Mouse (Mus musculus) midbrain, embryonic 16.5 days (tissue): ENCODE results near the gene Rnh1. TPM values are rescaled to one million over a fixed set of nuclear protein-coding genes. Genes with fewer than 3 reads are reported as not detected.

Experiments
- ATAC-seq: fragments of 200-750 bp; cut with Nextera tagmentation; 2 replicates; pipeline ENCODE4 v1.8.0; 2017; ENCODE audit warnings: moderate TSS enrichment
- H3K27ac ChIP-seq: fragments of 300-500 bp; sonication (generic); 2 replicates; pipeline ENCODE4 v1.5.1; 2014; ENCODE audit warnings: mild to moderate bottlenecking, low read length, mixed read lengths
- H3K27me3 ChIP-seq: fragments of 300-500 bp; sonication (generic); 2 replicates; pipeline ENCODE4 v1.6.1; 2014; ENCODE audit warnings: low read depth, low read length, mixed read lengths; ENCODE audit not compliant: control insufficient read depth, insufficient read depth
- H3K36me3 ChIP-seq: fragments of 300-500 bp; sonication (generic); 2 replicates; pipeline ENCODE4 v1.6.1; 2014; ENCODE audit warnings: mild to moderate bottlenecking, low read length, moderate library complexity, mixed read lengths; ENCODE audit not compliant: control insufficient read depth, insufficient read depth
- H3K4me1 ChIP-seq: fragments of 300-500 bp; sonication (generic); 2 replicates; pipeline ENCODE4 v1.6.1; 2014; ENCODE audit warnings: mild to moderate bottlenecking, low read length, mixed read lengths; ENCODE audit not compliant: control insufficient read depth, insufficient read depth
- H3K4me2 ChIP-seq: fragments of 300-500 bp; sonication (generic); 2 replicates; pipeline ENCODE4 v1.6.1; 2014; ENCODE audit warnings: mild to moderate bottlenecking, low read length, mixed read lengths
- H3K4me3 ChIP-seq: fragments of 300-500 bp; sonication (generic); 2 replicates; pipeline ENCODE4 v1.5.1; 2014; ENCODE audit warnings: low read depth, mild to moderate bottlenecking, low read length, moderate library complexity, mixed read lengths
- H3K9ac ChIP-seq: fragments of 300-500 bp; sonication (generic); 2 replicates; pipeline ENCODE4 v1.6.1; 2014; ENCODE audit warnings: low read depth, low read length, mixed read lengths
- H3K9me3 ChIP-seq: fragments of 300-500 bp; sonication (generic); replicated peaks from 2 replicates; pipeline ENCODE4 v1.6.1; 2014; ENCODE audit warnings: mild to moderate bottlenecking, low read length, mixed read lengths; ENCODE audit not compliant: control insufficient read depth, poor library complexity, severe bottlenecking
- WGBS: fragments of 180-500 bp; shearing (Covaris S2); extraction: QIAGEN DNeasy Blood & Tissue Kit; methylation state at CpG from one replicate; pipeline ENCODE4 v1.1.7; 2014; 5-methylcytosine and 5-hydroxymethylcytosine counted together
- polyA plus RNA-seq: library from polyadenylated mRNA; unstranded; fragments of >200 nt; fragmentation: Nextera tagmentation; extraction: Ambion mirVana; gene quantifications from 2 replicates; pipeline ENCODE4 v1.2.1, GENCODE M21; 2015

Rnh1 gene
- polyA plus RNA-seq, 1 experiment from 2014 or later: 37.8 TPM

- 87% methylated on average over 9 of the region's 9 CpGs for WGBS
- H3K9me3 ChIP-seq: no peaks in the 10 kb centered on the region
- no peak for ATAC-seq
- no peaks in the 10 kb centered on the region for H3K27me3 ChIP-seq
- no peak overlapping the region for H3K4me3 ChIP-seq
- no peak overlapping the region for H3K4me2 ChIP-seq
- H3K4me1 ChIP-seq: no peaks in the 10 kb centered on the region
- H3K27ac ChIP-seq: no peak overlapping the region
- H3K9ac ChIP-seq: no peak overlapping the region
- peaks cover 31% of the 10 kb centered on the region for H3K36me3 ChIP-seq
Observed at GRCm38 (mm10) chr7:141155362-141155761, 17.3 kb downstream of the Rnh1 start.

GRCm38 (mm10) chr7:141148639-141149038 lies 24.0 kb downstream of the Rnh1 start:
- H3K9ac ChIP-seq: no peak overlapping the region
- WGBS: 86% methylated on average over 4 of the region's 4 CpGs
- H3K4me3 ChIP-seq: no peak overlapping the region
- H3K27me3 ChIP-seq: no peaks in the 10 kb centered on the region
- H3K36me3 ChIP-seq: peaks cover 20% of the 10 kb centered on the region
- H3K4me1 ChIP-seq: no peaks in the 10 kb centered on the region
- no peaks in the 10 kb centered on the region for H3K9me3 ChIP-seq
- no peak overlapping the region for H3K27ac ChIP-seq
- no peak for ATAC-seq
- no peak overlapping the region for H3K4me2 ChIP-seq

GRCm38 (mm10) chr7:141147044-141147443 lies 25.6 kb downstream of the Rnh1 start:
- 71% methylated on average over 6 of the region's 6 CpGs for WGBS
- no peak for ATAC-seq
- peaks cover 14% of the 10 kb centered on the region for H3K36me3 ChIP-seq
- no peak overlapping the region for H3K9ac ChIP-seq
- H3K27me3 ChIP-seq: no peaks in the 10 kb centered on the region
- no peaks in the 10 kb centered on the region for H3K4me1 ChIP-seq
- H3K27ac ChIP-seq: no peak overlapping the region
- no peak overlapping the region for H3K4me3 ChIP-seq
- H3K4me2 ChIP-seq: no peak overlapping the region
- H3K9me3 ChIP-seq: no peaks in the 10 kb centered on the region

DNA sequence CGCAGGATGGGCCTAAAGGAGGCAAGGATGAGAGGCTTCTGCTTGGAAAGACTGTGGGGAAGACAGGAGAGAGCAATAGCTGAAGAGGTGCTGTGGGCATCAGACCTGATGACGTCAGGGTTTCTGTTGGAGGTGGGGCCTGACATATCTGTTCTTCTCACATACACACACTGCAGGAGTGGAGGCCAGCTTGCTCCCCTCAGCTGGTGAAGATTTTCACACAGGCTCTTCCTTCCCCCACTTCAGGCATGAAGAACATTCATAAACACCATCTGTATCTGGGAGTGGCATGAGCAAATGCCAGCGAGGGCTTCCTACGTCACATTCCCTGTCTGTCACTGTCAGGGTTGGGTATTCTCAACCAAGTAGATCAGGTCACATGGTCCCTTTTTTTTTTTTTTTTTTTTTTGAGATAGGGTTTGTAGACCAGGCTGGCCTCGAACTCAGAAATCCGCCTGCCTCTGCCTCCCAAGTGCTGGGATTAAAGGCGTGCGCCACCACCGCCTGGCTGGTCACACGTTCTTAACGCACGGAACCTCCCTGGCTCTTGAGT lies 26.5 kb downstream of the Rnh1 start:
- Histone ChIP-seq H3K4me3 (no peak overlapping the region), H3K4me2 (no peak overlapping the region), H3K27ac (no peak overlapping the region), H3K9me3 (no peaks in the 10 kb centered on the region), H3K36me3 (peaks cover 7% of the 10 kb centered on the region), H3K27me3 (no peaks in the 10 kb centered on the region), H3K4me1 (no peaks in the 10 kb centered on the region), H3K9ac (no peak overlapping the region)
- ATAC-seq: no peak
- 98% methylated on average over 12 of the region's 12 CpGs for WGBS

DNA sequence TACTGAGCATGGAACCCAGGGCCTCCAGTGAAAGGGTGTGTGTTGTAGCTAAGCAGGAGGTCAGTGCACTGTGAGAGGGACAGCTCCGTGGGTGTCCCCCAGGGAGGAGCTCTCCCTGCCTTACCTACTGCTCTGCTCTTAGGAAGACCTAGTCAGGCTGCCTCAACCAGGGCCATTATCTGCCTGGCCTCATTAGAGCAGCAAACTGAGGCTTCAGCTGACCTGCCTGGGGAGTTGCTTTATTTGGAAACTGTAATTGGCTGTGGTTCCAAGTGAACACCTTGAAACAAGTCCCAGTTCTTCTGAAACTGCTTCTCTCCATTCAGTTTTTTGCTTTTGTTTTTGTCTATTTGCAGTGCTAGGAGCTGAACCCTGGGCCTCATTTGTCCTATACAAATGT lies 27.3 kb downstream of the Rnh1 start:
- H3K36me3 ChIP-seq: peaks cover 1% of the 10 kb centered on the region
- no peak overlapping the region for H3K4me2 ChIP-seq
- no peaks in the 10 kb centered on the region for H3K27me3 ChIP-seq
- no peaks in the 10 kb centered on the region for H3K9me3 ChIP-seq
- no peaks in the 10 kb centered on the region for H3K4me1 ChIP-seq
- H3K4me3 ChIP-seq: no peak overlapping the region
- no peak for ATAC-seq
- H3K9ac ChIP-seq: no peak overlapping the region
- H3K27ac ChIP-seq: no peak overlapping the region
- 67% methylated on average over 1 of the region's 1 CpGs for WGBS

DNA sequence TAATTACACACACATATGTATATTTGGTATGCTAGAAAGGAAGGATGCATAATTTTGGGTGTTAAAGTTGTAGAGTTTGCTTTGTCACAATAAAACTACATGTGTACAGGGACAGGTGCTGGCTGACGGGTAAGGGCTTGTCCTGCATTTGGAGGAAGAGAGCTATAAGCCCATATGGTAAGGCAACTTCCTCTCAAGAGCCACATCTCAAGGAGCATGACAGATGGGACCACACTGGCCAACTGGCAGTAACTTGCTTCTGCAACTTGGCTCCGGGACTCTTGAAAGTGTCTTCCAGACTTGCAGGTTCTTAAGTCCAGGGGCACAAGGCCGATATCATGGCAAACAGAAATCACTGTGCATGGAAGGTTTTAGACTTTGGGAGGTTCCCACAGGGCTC lies 28.0 kb downstream of the Rnh1 start:
- no peak overlapping the region for H3K9ac ChIP-seq
- no peaks in the 10 kb centered on the region for H3K9me3 ChIP-seq
- ATAC-seq: no peak
- H3K4me1 ChIP-seq: no peaks in the 10 kb centered on the region
- no peak overlapping the region for H3K27ac ChIP-seq
- no peaks in the 10 kb centered on the region; the same call in none of the 2 replicates for H3K36me3 ChIP-seq
- no peak overlapping the region for H3K4me3 ChIP-seq
- no peaks in the 10 kb centered on the region for H3K27me3 ChIP-seq
- no peak overlapping the region for H3K4me2 ChIP-seq
- 94% methylated on average over 3 of the region's 3 CpGs for WGBS

DNA sequence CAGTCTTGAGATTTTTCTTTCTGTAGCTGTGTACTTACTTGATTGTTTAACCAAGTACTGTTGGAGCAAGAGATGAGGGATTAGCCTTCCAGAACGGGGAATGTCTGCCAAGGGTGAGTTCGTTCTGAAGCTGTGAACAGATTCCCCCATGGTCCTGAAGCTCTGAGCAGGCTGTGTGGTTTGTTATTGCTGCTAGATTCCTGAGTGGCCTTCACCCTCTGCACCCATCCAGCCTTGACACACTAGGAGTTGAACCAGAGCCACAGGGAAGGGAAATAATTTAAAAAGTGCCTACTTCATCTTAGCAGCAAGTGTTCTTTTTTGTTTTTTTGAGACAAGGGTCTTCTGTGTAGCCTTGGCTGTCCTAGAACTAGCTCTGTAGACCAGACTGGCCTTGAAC lies 28.8 kb downstream of the Rnh1 start:
- Histone ChIP-seq H3K9me3 (no peaks in the 10 kb centered on the region), H3K9ac (no peak overlapping the region), H3K27me3 (no peaks in the 10 kb centered on the region), H3K27ac (no peak overlapping the region), H3K4me2 (no peak overlapping the region), H3K36me3 (peaks cover 3% of the 10 kb centered on the region), H3K4me3 (no peak overlapping the region), H3K4me1 (no peaks in the 10 kb centered on the region)
- WGBS: 76% methylated on average over 2 of the region's 2 CpGs
- ATAC-seq: no peak

DNA sequence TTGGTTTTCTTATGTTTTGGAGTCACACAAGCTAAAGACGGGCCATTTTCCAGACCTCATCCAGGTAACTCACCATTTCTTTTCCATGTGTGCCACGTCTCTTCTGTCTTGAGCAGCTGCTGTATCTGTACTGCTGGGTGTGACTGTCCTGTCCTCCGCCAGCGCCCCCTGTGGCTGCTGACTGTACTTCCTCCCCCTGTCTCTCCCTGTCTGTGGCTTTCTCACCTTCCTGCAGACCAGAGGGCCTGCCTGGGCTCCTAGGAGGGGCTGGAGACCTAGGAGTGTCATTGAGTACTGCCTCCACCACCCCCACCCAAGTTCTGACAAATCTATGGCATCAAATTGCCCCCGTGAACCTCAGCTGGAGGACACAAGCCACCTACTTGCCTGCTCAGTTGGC lies 29.5 kb downstream of the Rnh1 start:
- WGBS: 50% methylated on average over 5 of the region's 5 CpGs

GRCm38 (mm10) chr7:141141326-141141725 lies 31.3 kb downstream of the Rnh1 start:
- Histone ChIP-seq H3K27ac (no peak overlapping the region), H3K36me3 (peaks cover 18% of the 10 kb centered on the region), H3K27me3 (no peaks in the 10 kb centered on the region), H3K9ac (no peak overlapping the region), H3K4me1 (no peaks in the 10 kb centered on the region), H3K4me3 (no peak overlapping the region), H3K4me2 (no peak overlapping the region), H3K9me3 (no peaks in the 10 kb centered on the region)
- ATAC-seq: no peak
- 93% methylated on average over 4 of the region's 4 CpGs for WGBS

More for the DNA sequence above, 29.5 kb downstream of the Rnh1 start:
- Histone ChIP-seq H3K27me3 (no peaks in the 10 kb centered on the region), H3K4me2 (no peak overlapping the region), H3K9ac (no peak overlapping the region), H3K27ac (no peak overlapping the region), H3K4me3 (no peak overlapping the region), H3K4me1 (no peaks in the 10 kb centered on the region), H3K36me3 (peaks cover 6% of the 10 kb centered on the region), H3K9me3 (no peaks in the 10 kb centered on the region)
- ATAC-seq: no peak
